Mouse (Mus musculus): Measurements from ENCODE around the gene Cd2. TPM values are rescaled to one million over a fixed set of nuclear protein-coding genes. Genes with fewer than 3 reads are reported as not detected.

Cd2 gene
- total and polyA plus RNA-seq, 3 experiments: 0.84 to 1.7 (median 1.1) TPM

- no peaks in the 10 kb centered on the region for H3K36me3 ChIP-seq (ENCODE audit: control insufficient read depth, insufficient read depth, low read length)
- intact Hi-C loops (cut with DNase I): no loop called here
- no peaks in the 10 kb centered on the region for H3K4me1 ChIP-seq (ENCODE audit: control insufficient read depth, insufficient read depth, low read length)
- H3K27ac ChIP-seq: no peak overlapping the region
- no peak overlapping the region for H3K9ac ChIP-seq (ENCODE audit: low read depth, low read length)
- TF ChIP-seq CTCF (IDR thresholded peaks at IDR 0.05) (no peak), POLR2A (IDR thresholded peaks at IDR 0.05; ENCODE audit: insufficient read depth, low read depth, low read length) (no peak)
- no peaks in the 10 kb centered on the region for H3K79me2 ChIP-seq (replicated peaks; ENCODE audit: control insufficient read depth, insufficient read depth, low read length)
- 65% methylated on average over 3 of the region's 3 CpGs for WGBS
- H3K4me3 ChIP-seq: no peak overlapping the region
- no peak for DNase-seq
- H3K27me3 ChIP-seq (ENCODE audit: control insufficient read depth, insufficient read depth, low read length): no peaks in the 10 kb centered on the region
Measured at GRCm38 (mm10) chr3:101265561-101266091, 22.1 kb downstream of the Cd2 start.

- Histone ChIP-seq H3K79me2 (replicated peaks; ENCODE audit: control insufficient read depth, insufficient read depth, low read length) (no peaks in the 10 kb centered on the region), H3K9ac (ENCODE audit: low read depth, low read length) (no peak overlapping the region), H3K27me3 (ENCODE audit: control insufficient read depth, insufficient read depth, low read length) (no peaks in the 10 kb centered on the region), H3K4me3 (no peak overlapping the region), H3K27ac (no peak overlapping the region), H3K4me1 (ENCODE audit: control insufficient read depth, insufficient read depth, low read length) (no peaks in the 10 kb centered on the region), H3K36me3 (ENCODE audit: control insufficient read depth, insufficient read depth, low read length) (no peaks in the 10 kb centered on the region)
- TF ChIP-seq CTCF (IDR thresholded peaks at IDR 0.05): no peak
- no peak for TF ChIP-seq EP300 (IDR thresholded peaks at IDR 0.05; ENCODE audit: insufficient read depth, low read depth, low read length)
- TF ChIP-seq POLR2A (IDR thresholded peaks at IDR 0.05; ENCODE audit: insufficient read depth, low read depth, low read length): no peak
- intact Hi-C loops (cut with DNase I): no loop called here
- 39% methylated on average over 2 of the region's 2 CpGs for WGBS
- no peak for DNase-seq
Measured at GRCm38 (mm10) chr3:101258976-101259375, 28.8 kb downstream of the Cd2 start.

- H3K27ac ChIP-seq: no peak overlapping the region
- no peaks in the 10 kb centered on the region for H3K4me1 ChIP-seq (ENCODE audit: control insufficient read depth, insufficient read depth, low read length)
- no peak overlapping the region for H3K9ac ChIP-seq (ENCODE audit: low read depth, low read length)
- H3K36me3 ChIP-seq (ENCODE audit: control insufficient read depth, insufficient read depth, low read length): no peaks in the 10 kb centered on the region
- intact Hi-C loops (cut with DNase I): no loop called here
- 77% methylated on average over 8 of the region's 8 CpGs for WGBS
- DNase-seq: no peak
- H3K27me3 ChIP-seq (ENCODE audit: control insufficient read depth, insufficient read depth, low read length): no peaks in the 10 kb centered on the region
- no peak overlapping the region for H3K4me3 ChIP-seq
- H3K79me2 ChIP-seq (replicated peaks; ENCODE audit: control insufficient read depth, insufficient read depth, low read length): no peaks in the 10 kb centered on the region
- TF ChIP-seq EP300 (IDR thresholded peaks at IDR 0.05; ENCODE audit: insufficient read depth, low read depth, low read length): no peak
- no peak for TF ChIP-seq POLR2A (IDR thresholded peaks at IDR 0.05; ENCODE audit: insufficient read depth, low read depth, low read length)
Measured at GRCm38 (mm10) chr3:101256090-101256489, 31.6 kb downstream of the Cd2 start.

- H3K27me3 ChIP-seq (ENCODE audit: control insufficient read depth, insufficient read depth, low read length): no peaks in the 10 kb centered on the region
- intact Hi-C loops (cut with DNase I): no loop called here
- H3K79me2 ChIP-seq (replicated peaks; ENCODE audit: control insufficient read depth, insufficient read depth, low read length): no peaks in the 10 kb centered on the region
- no peak overlapping the region for H3K9ac ChIP-seq (ENCODE audit: low read depth, low read length)
- no peak overlapping the region for H3K4me3 ChIP-seq
- no peak for TF ChIP-seq POLR2A (IDR thresholded peaks at IDR 0.05; ENCODE audit: insufficient read depth, low read depth, low read length)
- TF ChIP-seq CTCF (IDR thresholded peaks at IDR 0.05): no peak
- TF ChIP-seq EP300 (IDR thresholded peaks at IDR 0.05; ENCODE audit: insufficient read depth, low read depth, low read length): no peak
- H3K4me1 ChIP-seq (ENCODE audit: control insufficient read depth, insufficient read depth, low read length): no peaks in the 10 kb centered on the region
- DNase-seq: no peak
- H3K36me3 ChIP-seq (ENCODE audit: control insufficient read depth, insufficient read depth, low read length): no peaks in the 10 kb centered on the region
- WGBS: 78% methylated on average over 8 of the region's 8 CpGs
- no peak overlapping the region for H3K27ac ChIP-seq
Measured at GRCm38 (mm10) chr3:101252141-101252540, 35.6 kb downstream of the Cd2 start.

GRCm38 (mm10) chr3:101249846-101250245 is 37.9 kb downstream of the Cd2 start:
- no peak overlapping the region for H3K4me3 ChIP-seq
- H3K36me3 ChIP-seq (ENCODE audit: control insufficient read depth, insufficient read depth, low read length): no peaks in the 10 kb centered on the region
- H3K9ac ChIP-seq (ENCODE audit: low read depth, low read length): no peak overlapping the region
- TF ChIP-seq EP300 (IDR thresholded peaks at IDR 0.05; ENCODE audit: insufficient read depth, low read depth, low read length): no peak
- no peak for TF ChIP-seq CTCF (IDR thresholded peaks at IDR 0.05)
- no peak for TF ChIP-seq POLR2A (IDR thresholded peaks at IDR 0.05; ENCODE audit: insufficient read depth, low read depth, low read length)
- no peak for DNase-seq
- WGBS: 87% methylated on average over 6 of the region's 6 CpGs
- intact Hi-C loops (cut with DNase I): no loop called here
- H3K27me3 ChIP-seq (ENCODE audit: control insufficient read depth, insufficient read depth, low read length): no peaks in the 10 kb centered on the region
- no peaks in the 10 kb centered on the region for H3K4me1 ChIP-seq (ENCODE audit: control insufficient read depth, insufficient read depth, low read length)
- H3K79me2 ChIP-seq (replicated peaks; ENCODE audit: control insufficient read depth, insufficient read depth, low read length): no peaks in the 10 kb centered on the region
- no peak overlapping the region for H3K27ac ChIP-seq

- no peaks in the 10 kb centered on the region for H3K36me3 ChIP-seq (ENCODE audit: control insufficient read depth, insufficient read depth, low read length)
- no peak overlapping the region for H3K4me3 ChIP-seq
- no peak overlapping the region for H3K9ac ChIP-seq (ENCODE audit: low read depth, low read length)
- TF ChIP-seq CTCF (IDR thresholded peaks at IDR 0.05) (no peak), EP300 (IDR thresholded peaks at IDR 0.05; ENCODE audit: insufficient read depth, low read depth, low read length) (no peak), POLR2A (IDR thresholded peaks at IDR 0.05; ENCODE audit: insufficient read depth, low read depth, low read length) (no peak)
- intact Hi-C loops (cut with DNase I): no loop called here
- H3K27me3 ChIP-seq (ENCODE audit: control insufficient read depth, insufficient read depth, low read length): no peaks in the 10 kb centered on the region
- no peak for DNase-seq
- H3K27ac ChIP-seq: no peak overlapping the region
- no peaks in the 10 kb centered on the region for H3K79me2 ChIP-seq (replicated peaks; ENCODE audit: control insufficient read depth, insufficient read depth, low read length)
- 59% methylated on average over 3 of the region's 3 CpGs for WGBS
- no peaks in the 10 kb centered on the region for H3K4me1 ChIP-seq (ENCODE audit: control insufficient read depth, insufficient read depth, low read length)
Measured at GRCm38 (mm10) chr3:101245212-101245611, 42.5 kb downstream of the Cd2 start.

All from heart, adult 2 months (tissue).